Mouse (Mus musculus) bone marrow, adult 2 months (tissue): ENCODE measurements around the gene Bco1. TPM values are rescaled to one million over a fixed set of nuclear protein-coding genes. Genes with fewer than 3 reads are reported as not detected.
A peak's percentile ranks its signal among the peaks of the same experiment; 100 is the strongest.

Experiments
- H3K27ac ChIP-seq: fragments of 200-500 bp; 2 replicates; pipeline ENCODE4 v1.5.1; 2012; ENCODE audit warnings: low read depth, mild to moderate bottlenecking, control low read depth, inconsistent platforms, low read length; ENCODE audit not compliant: control insufficient read depth, poor library complexity, insufficient read depth
- H3K4me1 ChIP-seq: fragments of 200-500 bp; 2 replicates; pipeline ENCODE4 v1.6.1; 2011; ENCODE audit warnings: low read length; ENCODE audit not compliant: control insufficient read depth, insufficient read depth
- H3K4me3 ChIP-seq: fragments of 200-500 bp; replicated peaks from 2 replicates; pipeline ENCODE3; 2011; ENCODE audit warnings: mild to moderate bottlenecking, low read depth, low read length, control low read depth; ENCODE audit not compliant: control insufficient read depth
- CTCF ChIP-seq: fragments of 200-500 bp; IDR thresholded peaks from 2 replicates; pipeline ENCODE4 v1.5.1; 2011; ENCODE audit warnings: low read length, control low read depth; ENCODE audit not compliant: control insufficient read depth, insufficient read depth
- POLR2A ChIP-seq: fragments of 200-500 bp; IDR thresholded peaks from 2 replicates; pipeline ENCODE4 v1.6.1; 2011; ENCODE audit warnings: low read depth, mild to moderate bottlenecking, control low read depth, low read length, borderline replicate concordance; ENCODE audit not compliant: control insufficient read depth
- whole genome bisulfite sequencing: fragments of 180-500 bp; shearing (Covaris S2); methylation state at CpG from one replicate; pipeline ENCODE4 v1.1.7; 2018; 5-methylcytosine and 5-hydroxymethylcytosine counted together
- polyA plus RNA-seq: library from polyadenylated mRNA; stranded (reverse); fragments of >200 nt; gene quantifications from 2 replicates; pipeline ENCODE4 v1.2.4, GENCODE M21; 2011; ENCODE audit warnings: low replicate concordance; ENCODE audit not compliant: missing spikeins, insufficient read depth, insufficient read length

Bco1 gene
- polyA plus RNA-seq, 1 experiment: not detected

GRCm38 (mm10) chr8:117107533-117107932 is 11.9 kb downstream of the Bco1 start:
- 9% methylated on average over 9 of the region's 9 CpGs for WGBS
- no peak for TF ChIP-seq POLR2A
- peak; percentile 93 for TF ChIP-seq CTCF
- Histone ChIP-seq H3K4me1 (no peaks in the 10 kb centered on the region; the same call in 1 of the 2 replicates), H3K27ac (no peak overlapping the region), H3K4me3 (no peak overlapping the region)

GRCm38 (mm10) chr8:117109018-117109711 is 13.5 kb downstream of the Bco1 start:
- 91% methylated on average over 19 of the region's 19 CpGs for WGBS
- no peaks in the 10 kb centered on the region; the same call in 1 of the 2 replicates for H3K4me1 ChIP-seq
- TF ChIP-seq CTCF (peak; percentile 51; the same call in 1 of the 2 replicates), POLR2A (no peak)

GRCm38 (mm10) chr8:117109801-117110390 is 14.2 kb downstream of the Bco1 start:
- TF ChIP-seq POLR2A (no peak), CTCF (peak; percentile 39; the same call in 1 of the 2 replicates)
- H3K27ac ChIP-seq: no peak overlapping the region
- no peaks in the 10 kb centered on the region; the same call in 1 of the 2 replicates for H3K4me1 ChIP-seq
- 56% methylated on average over 16 of the region's 16 CpGs for WGBS
- H3K4me3 ChIP-seq: no peak overlapping the region

More at GRCm38 (mm10) chr8:117109018-117109711, 13.5 kb downstream of the Bco1 start:
- Histone ChIP-seq H3K4me3 (no peak overlapping the region), H3K27ac (no peak overlapping the region)

GRCm38 (mm10) chr8:117111641-117112040 is 16.0 kb downstream of the Bco1 start:
- no peaks in the 10 kb centered on the region; the same call in 1 of the 2 replicates for H3K4me1 ChIP-seq
- H3K4me3 ChIP-seq: no peak overlapping the region
- TF ChIP-seq CTCF: no peak
- no peak for TF ChIP-seq POLR2A
- H3K27ac ChIP-seq: no peak overlapping the region
- 78% methylated on average over 3 of the region's 3 CpGs for WGBS

- H3K27ac ChIP-seq: no peak overlapping the region
- TF ChIP-seq CTCF: no peak
- TF ChIP-seq POLR2A: no peak
- no peaks in the 10 kb centered on the region; the same call in 1 of the 2 replicates for H3K4me1 ChIP-seq
- 34% methylated on average over 8 of the region's 8 CpGs for WGBS
- H3K4me3 ChIP-seq: no peak overlapping the region
Observed at GRCm38 (mm10) chr8:117112261-117112660, 16.6 kb downstream of the Bco1 start.

- no peaks in the 10 kb centered on the region; the same call in 1 of the 2 replicates for H3K4me1 ChIP-seq
- 42% methylated on average over 6 of the region's 6 CpGs for WGBS
- no peak overlapping the region for H3K27ac ChIP-seq
- TF ChIP-seq POLR2A: no peak
- no peak for TF ChIP-seq CTCF
- H3K4me3 ChIP-seq: no peak overlapping the region
Observed at GRCm38 (mm10) chr8:117115094-117115493, 19.4 kb downstream of the Bco1 start.

GRCm38 (mm10) chr8:117115676-117116446 is 20.2 kb downstream of the Bco1 start:
- Histone ChIP-seq H3K4me3 (no peak overlapping the region), H3K27ac (peak overlapping the region; percentile 31; the same call in 1 of the 2 replicates), H3K4me1 (no peaks in the 10 kb centered on the region; the same call in 1 of the 2 replicates)
- WGBS: 21% methylated on average over 13 of the region's 13 CpGs
- 0 out of 2 replicates have a peak, but pooled peaks have one; percentile 19 for TF ChIP-seq CTCF
- no peak for TF ChIP-seq POLR2A

GRCm38 (mm10) chr8:117116534-117116933 is 20.9 kb downstream of the Bco1 start:
- 82% methylated on average over 7 of the region's 7 CpGs for WGBS

More at GRCm38 (mm10) chr8:117116534-117116933, 20.9 kb downstream of the Bco1 start:
- peaks cover under 1% of the 10 kb centered on the region; the same call in 1 of the 2 replicates for H3K4me1 ChIP-seq
- H3K4me3 ChIP-seq: no peak overlapping the region
- TF ChIP-seq POLR2A: no peak
- TF ChIP-seq CTCF: no peak
- H3K27ac ChIP-seq: no peak overlapping the region
